Mouse (Mus musculus) forebrain, embryonic 11.5 days (tissue): ENCODE results near the gene Npat. TPM values are rescaled to one million over a fixed set of nuclear protein-coding genes. Genes with fewer than 3 reads are reported as not detected.

Experiments used
- ATAC-seq: fragments of 200-750 bp; cut with Nextera tagmentation; replicated peaks from 2 replicates; pipeline ENCODE4 v1.8.0; 2017; ENCODE audit warnings: moderate TSS enrichment; ENCODE audit not compliant: low FRiP score
- DNase-seq: peaks from one replicate; pipeline ENCODE4 v3.0.0-alpha.2; 2017; ENCODE audit warnings: low spot score
- H3K27ac ChIP-seq: fragments of 300-500 bp; sonication (generic); 2 replicates; pipeline ENCODE4 v1.5.1; 2014; ENCODE audit warnings: low read depth, low read length
- H3K27me3 ChIP-seq: fragments of 300-500 bp; sonication (generic); 2 replicates; pipeline ENCODE4 v1.6.1; 2014; ENCODE audit warnings: mild to moderate bottlenecking, low read length, mixed read lengths; ENCODE audit not compliant: control insufficient read depth, insufficient read depth
- H3K36me3 ChIP-seq: fragments of 300-500 bp; sonication (generic); 2 replicates; pipeline ENCODE4 v1.6.1; 2014; ENCODE audit warnings: mild to moderate bottlenecking, low read length, moderate library complexity, mixed read lengths; ENCODE audit not compliant: control insufficient read depth, insufficient read depth
- H3K4me1 ChIP-seq: fragments of 300-500 bp; sonication (generic); replicated peaks from 2 replicates; pipeline ENCODE4 v1.6.1; 2014; ENCODE audit warnings: low read length, mixed read lengths; ENCODE audit not compliant: control insufficient read depth, insufficient read depth
- H3K4me2 ChIP-seq: fragments of 300-500 bp; sonication (generic); 2 replicates; pipeline ENCODE4 v1.6.1; 2014; ENCODE audit warnings: low read depth, mild to moderate bottlenecking, low read length, moderate library complexity, mixed read lengths; ENCODE audit not compliant: severe bottlenecking
- H3K4me3 ChIP-seq: fragments of 300-500 bp; sonication (generic); 2 replicates; pipeline ENCODE4 v1.5.1; 2014; ENCODE audit warnings: low read depth, low read length
- H3K9ac ChIP-seq: fragments of 300-500 bp; sonication (generic); 2 replicates; pipeline ENCODE4 v1.6.1; 2014; ENCODE audit warnings: low read length
- H3K9me3 ChIP-seq: fragments of 300-500 bp; sonication (generic); 2 replicates; pipeline ENCODE4 v1.6.1; 2016; ENCODE audit warnings: low read length, mixed read lengths; ENCODE audit not compliant: control insufficient read depth
- WGBS: fragments of 180-500 bp; shearing (Covaris S2); extraction: QIAGEN DNeasy Blood & Tissue Kit; methylation state at CpG from one replicate; pipeline ENCODE4 v1.1.7; 2014; 5-methylcytosine and 5-hydroxymethylcytosine counted together
- polyA plus RNA-seq: library from polyadenylated mRNA; unstranded; fragments of >200 nt; fragmentation: Nextera tagmentation; extraction: Ambion mirVana; gene quantifications from 2 replicates; pipeline ENCODE4 v1.2.1, GENCODE M21; 2014

Npat gene
- polyA plus RNA-seq, 1 experiment from 2014 or later: 24.3 TPM

DNA sequence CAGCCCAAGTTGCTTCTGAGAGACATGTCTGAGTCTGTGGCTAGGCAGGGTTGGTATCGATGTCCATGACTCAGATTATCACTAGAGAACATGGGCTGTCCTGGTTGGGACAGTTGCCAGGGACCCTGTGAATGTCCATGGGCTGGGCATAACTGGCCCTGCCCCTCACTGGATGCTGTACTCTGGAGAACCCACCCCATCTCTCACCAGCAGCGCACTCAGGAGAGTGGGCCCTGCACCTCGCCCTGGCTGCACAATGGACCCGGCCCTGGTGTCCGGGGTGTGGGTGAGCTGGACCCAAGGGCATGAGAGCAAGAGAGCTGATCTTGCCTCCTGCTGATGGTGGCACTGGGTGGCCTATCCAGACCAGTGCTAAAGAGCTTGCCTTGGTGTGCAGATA, 68.1 kb downstream of the Npat start:
- Histone ChIP-seq H3K27me3 (no peaks in the 10 kb centered on the region; the same call in 1 of the 2 replicates), H3K4me2 (no peak overlapping the region), H3K9me3 (no peaks in the 10 kb centered on the region), H3K27ac (no peak overlapping the region), H3K36me3 (no peaks in the 10 kb centered on the region), H3K9ac (no peak overlapping the region), H3K4me1 (no peaks in the 10 kb centered on the region), H3K4me3 (no peak overlapping the region)
- ATAC-seq (no peak), DNase-seq (no peak)
- WGBS: 93% methylated on average over 5 of the region's 5 CpGs

- Histone ChIP-seq H3K27ac (no peak overlapping the region), H3K36me3 (no peaks in the 10 kb centered on the region), H3K4me1 (no peaks in the 10 kb centered on the region), H3K4me2 (no peak overlapping the region), H3K9ac (no peak overlapping the region), H3K9me3 (no peaks in the 10 kb centered on the region), H3K27me3 (no peaks in the 10 kb centered on the region; the same call in 1 of the 2 replicates), H3K4me3 (no peak overlapping the region)
- ATAC-seq (no peak), DNase-seq (no peak)
- WGBS: 93% methylated on average over 3 of the region's 3 CpGs
These were observed 70.3 kb downstream of the Npat start for GRCm38 (mm10) chr9:53607192-53607591.

DNA sequence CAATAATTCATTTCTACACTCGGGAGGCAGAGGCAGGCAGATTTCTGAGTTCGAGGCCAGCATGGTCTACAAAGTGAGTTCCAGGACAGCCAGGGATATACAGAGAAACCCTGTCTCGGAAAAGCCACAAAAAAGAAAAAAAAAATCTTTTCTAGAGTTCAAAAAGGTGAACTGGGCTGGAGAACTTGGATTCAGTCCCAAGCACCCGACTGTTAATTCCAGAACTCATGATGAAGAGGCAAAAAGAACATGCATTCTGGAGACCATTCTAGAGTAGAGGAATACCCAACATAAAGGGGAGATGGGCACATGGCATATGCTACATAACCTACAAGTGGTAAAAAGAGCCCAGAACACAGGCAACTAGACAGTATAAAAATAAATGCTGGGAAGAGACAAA, 71.0 kb downstream of the Npat start:
- no peak for DNase-seq
- 94% methylated on average over 4 of the region's 4 CpGs for WGBS
- H3K4me3 ChIP-seq: no peak overlapping the region
- H3K27me3 ChIP-seq: no peaks in the 10 kb centered on the region; the same call in 1 of the 2 replicates
- ATAC-seq: no peak
- no peaks in the 10 kb centered on the region for H3K4me1 ChIP-seq
- H3K9ac ChIP-seq: no peak overlapping the region
- no peak overlapping the region for H3K4me2 ChIP-seq
- H3K27ac ChIP-seq: no peak overlapping the region
- H3K9me3 ChIP-seq: no peaks in the 10 kb centered on the region
- H3K36me3 ChIP-seq: no peaks in the 10 kb centered on the region

GRCm38 (mm10) chr9:53609306-53609967, 72.6 kb downstream of the Npat start:
- H3K27ac ChIP-seq: no peak overlapping the region
- no peaks in the 10 kb centered on the region for H3K36me3 ChIP-seq
- no peak for DNase-seq
- H3K9me3 ChIP-seq: no peaks in the 10 kb centered on the region
- peak overlapping the region; percentile 52 for H3K4me3 ChIP-seq
- no peaks in the 10 kb centered on the region for H3K4me1 ChIP-seq
- 81% methylated on average over 12 of the region's 12 CpGs for WGBS
- no peak for ATAC-seq
- peak overlapping the region; percentile 66 for H3K9ac ChIP-seq
- no peaks in the 10 kb centered on the region; the same call in 1 of the 2 replicates for H3K27me3 ChIP-seq
- peak overlapping the region; percentile 86 for H3K4me2 ChIP-seq

GRCm38 (mm10) chr9:53609968-53610781, 73.3 kb downstream of the Npat start, which contains the start of gene Acat1:
Gene Acat1 (minus strand): TSS chr9:53610382.
- Histone ChIP-seq H3K9ac (peak within 1 kb of the TSS; percentile 66), H3K4me3 (peak within 1 kb of the TSS; percentile 52), H3K27ac (no peak within 1 kb of the TSS), H3K36me3 (no peaks in the 10 kb centered on the region), H3K4me1 (no peaks in the 10 kb centered on the region), H3K4me2 (peak within 1 kb of the TSS; percentile 86), H3K27me3 (no peaks in the 10 kb centered on the region; the same call in 1 of the 2 replicates), H3K9me3 (no peaks in the 10 kb centered on the region)
- 7% methylated on average over 51 of the region's 52 CpGs for WGBS
- DNase-seq: peak; percentile 92
- peak; percentile 99 for ATAC-seq

- Histone ChIP-seq H3K4me1 (no peaks in the 10 kb centered on the region), H3K4me2 (no peak overlapping the region), H3K36me3 (no peaks in the 10 kb centered on the region), H3K9me3 (no peaks in the 10 kb centered on the region), H3K9ac (no peak overlapping the region), H3K27ac (no peak overlapping the region), H3K4me3 (no peak overlapping the region), H3K27me3 (no peaks in the 10 kb centered on the region)
- DNase-seq (no peak), ATAC-seq (no peak)
- WGBS: 85% methylated on average over 4 of the region's 4 CpGs
These were observed 77.4 kb downstream of the Npat start for GRCm38 (mm10) chr9:53614286-53614685.

- H3K36me3 ChIP-seq: no peaks in the 10 kb centered on the region; the same call in 1 of the 2 replicates
- 81% methylated on average over 8 of the region's 8 CpGs for WGBS
These were observed 78.4 kb downstream of the Npat start for GRCm38 (mm10) chr9:53615246-53615645.

More at GRCm38 (mm10) chr9:53615246-53615645, 78.4 kb downstream of the Npat start:
- H3K9ac ChIP-seq: no peak overlapping the region
- no peaks in the 10 kb centered on the region for H3K27me3 ChIP-seq
- ATAC-seq (no peak), DNase-seq (no peak)
- H3K9me3 ChIP-seq: no peaks in the 10 kb centered on the region
- no peak overlapping the region for H3K4me3 ChIP-seq
- no peak overlapping the region for H3K27ac ChIP-seq
- H3K4me2 ChIP-seq: no peak overlapping the region
- no peaks in the 10 kb centered on the region for H3K4me1 ChIP-seq
